ENCODE assay signal across 8 mouse cellular contexts in genomic region chr2:167690962-167691311, GRCm38 (mm10). TPM values are rescaled to one million over a fixed set of nuclear protein-coding genes. Genes with fewer than 3 reads are reported as not detected.
A peak's percentile ranks its signal among the peaks of the same experiment; 100 is the strongest.
DNase-seq lines count a peak whose midpoint lies in the region; ATAC-seq and TF ChIP-seq lines count a peak whose summit lies in the region.

No protein-coding gene starts in this region.

- peaks cover 21% of the 10 kb centered on the region for H3K4me1 ChIP-seq in hindbrain, embryonic 13.5 days (replicated peaks)
- H3K4me1 ChIP-seq in hindbrain, embryonic 12.5 days: peaks cover 17% of the 10 kb centered on the region
- H3K4me1 ChIP-seq in ES-E14 (ENCODE audit: control insufficient read depth in 2 of 2, insufficient read depth in 2 of 2, low read length in 2 of 2, poor library complexity in 1 of 2): peaks cover 0 to 11% of the 10 kb centered on the region in 2 experiments; a peak in 1 of 4 replicates

- 87% methylated on average over 12 of the region's 12 CpGs for WGBS in hindbrain, embryonic 13.5 days
- 90% methylated on average over 12 of the region's 12 CpGs for WGBS in hindbrain, embryonic 12.5 days

- H3K9me3 ChIP-seq in hindbrain, embryonic 13.5 days: 0 out of 2 replicates have a peak, but pooled peaks cover 8% of the 10 kb centered on the region
- peaks cover 8% of the 10 kb centered on the region; the same call in 1 of the 2 replicates for H3K9me3 ChIP-seq in hindbrain, embryonic 12.5 days (replicated peaks)
- H3K9me3 ChIP-seq in ES-E14 (ENCODE audit: control insufficient read depth, insufficient read depth, low read depth, low read length): 0 out of 2 replicates have a peak, but pooled peaks cover 1% of the 10 kb centered on the region

- H3K4me2 ChIP-seq in hindbrain, embryonic 13.5 days: no peak overlapping the region
- H3K4me2 ChIP-seq in hindbrain, embryonic 12.5 days (replicated peaks): no peak overlapping the region; the same call in 1 of the 2 replicates

- no peak overlapping the region for H3K9ac ChIP-seq in hindbrain, embryonic 13.5 days
- H3K9ac ChIP-seq in hindbrain, embryonic 12.5 days: no peak overlapping the region
- H3K9ac ChIP-seq in ES-E14 (ENCODE audit: insufficient read depth, low read depth, low read length, poor library complexity, severe bottlenecking): peak overlapping the region; percentile 3; the same call in 1 of the 2 replicates

- peaks cover 74% of the 10 kb centered on the region for H3K27me3 ChIP-seq in hindbrain, embryonic 13.5 days
- peaks cover 70% of the 10 kb centered on the region for H3K27me3 ChIP-seq in hindbrain, embryonic 12.5 days

- in situ Hi-C loops in ES-E14 (cut with MboI; ENCODE audit: low sequenced_read_pairs in 2 of 2, unreplicated experiment in 2 of 2): no loop called here

- no peak for ATAC-seq in hindbrain, embryonic 13.5 days (ENCODE audit: low FRiP score)
- ATAC-seq in hindbrain, embryonic 12.5 days (ENCODE audit: low FRiP score): no peak

- no peak for DNase-seq in ES-E14 (ENCODE audit: low read depth, low spot score)
- DNase-seq in gastrocnemius, postnatal 10 days: peak; percentile 51
- DNase-seq in layer of hippocampus, postnatal 36 days: peak; percentile 59 to 63
- peak; percentile 90 for DNase-seq in skeletal muscle tissue, adult 2 months (ENCODE audit: low read depth, low spot score)
- no peak for DNase-seq in c-Kit-positive CD71-positive TER-119-positive erythroid progenitor cells, embryonic 14.5 days (ENCODE audit: low spot score)
- no peak for DNase-seq in thymus, postnatal 4 days

- no peaks in the 10 kb centered on the region for H3K36me3 ChIP-seq in hindbrain, embryonic 13.5 days
- no peaks in the 10 kb centered on the region for H3K36me3 ChIP-seq in hindbrain, embryonic 12.5 days
- no peaks in the 10 kb centered on the region; the same call in 1 of the 2 replicates for H3K36me3 ChIP-seq in ES-E14 (ENCODE audit: control insufficient read depth, insufficient read depth, low read length, poor library complexity, severe bottlenecking)

- 0 out of 2 replicates have a peak overlapping the region, but pooled peaks have one; percentile 5 for H3K4me3 ChIP-seq in hindbrain, embryonic 13.5 days
- H3K4me3 ChIP-seq in hindbrain, embryonic 12.5 days: no peak overlapping the region
- peak overlapping the region; percentile 24 to 47; a peak in 3 of 4 replicates for H3K4me3 ChIP-seq in ES-E14 (ENCODE audit: insufficient read depth in 1 of 2, low read depth in 1 of 2, low read length in 2 of 2, poor library complexity in 1 of 2, severe bottlenecking in 1 of 2)

- no peak overlapping the region for H3K27ac ChIP-seq in hindbrain, embryonic 13.5 days
- no peak overlapping the region for H3K27ac ChIP-seq in hindbrain, embryonic 12.5 days
- H3K27ac ChIP-seq in ES-E14 (ENCODE audit: insufficient read depth, low read depth, low read length, poor library complexity, severe bottlenecking): no peak overlapping the region

TF ChIP-seq in ES-E14, 5 proteins besides CTCF, POLR2A, EP300 and RAD21:
- TF ChIP-seq ZNF384 (IDR thresholded peaks at IDR 0.05; ENCODE audit: low read depth, low read length) (no peak), CHD2 (IDR thresholded peaks at IDR 0.05; ENCODE audit: low read depth, low read length) (no peak), HCFC1 (IDR thresholded peaks at IDR 0.05; ENCODE audit: borderline replicate concordance, insufficient read depth, low read length) (no peak), ZC3H11A (IDR thresholded peaks at IDR 0.05; ENCODE audit: borderline replicate concordance, low read depth, low read length) (no peak), MAFK (IDR thresholded peaks at IDR 0.05; ENCODE audit: insufficient read depth, low read depth, low read length) (no peak)
TF ChIP-seq in ES-E14: peak in this region for 0.

RNA-seq across cellular contexts. Expression of gene Tmem189, which starts 1.3 kb away (rescaled TPM):
- polyA plus RNA-seq in hindbrain, embryonic 13.5 days (2015; fragmentation: Nextera tagmentation; extraction: Ambion mirVana): 30.8 and 33.5 TPM in 2 replicates
- 39.0 and 43.9 TPM in 2 replicates for polyA plus RNA-seq in hindbrain, embryonic 12.5 days (2016; fragmentation: Nextera tagmentation; extraction: Ambion mirVana)
- 43.7 and 54.9 TPM in 2 replicates for total RNA-seq in ES-E14 (2012; rRNA removed)
- total RNA-seq in gastrocnemius, postnatal 10 days (2021): 10 to 100 TPM; 20.4 to 22.6 TPM
- total RNA-seq in layer of hippocampus, postnatal 36 days (2021): 10 to 100 TPM; 46.2 to 51.6 TPM

RNA-seq across cellular contexts. Expression of gene Cebpb, which starts 2.2 kb away (rescaled TPM):
- 0.60 and 0.88 TPM in 2 replicates for polyA plus RNA-seq in hindbrain, embryonic 13.5 days (2015; fragmentation: Nextera tagmentation; extraction: Ambion mirVana)
- polyA plus RNA-seq in hindbrain, embryonic 12.5 days (2016; fragmentation: Nextera tagmentation; extraction: Ambion mirVana): 4.1 and 4.5 TPM in 2 replicates
- 9.1 and 11.2 TPM in 2 replicates for total RNA-seq in ES-E14 (2012; rRNA removed)
- total RNA-seq in gastrocnemius, postnatal 10 days (2021): 10 to 100 TPM; 28.0 to 64.3 TPM
- 10 to 100 TPM; 32.6 to 34.3 TPM for total RNA-seq in layer of hippocampus, postnatal 36 days (2021)

RNA-seq across cellular contexts. Expression of gene Gm20431, which starts 29.6 kb away (rescaled TPM):
- polyA plus RNA-seq in hindbrain, embryonic 13.5 days (2015; fragmentation: Nextera tagmentation; extraction: Ambion mirVana): 10.0 and 11.0 TPM in 2 replicates
- polyA plus RNA-seq in hindbrain, embryonic 12.5 days (2016; fragmentation: Nextera tagmentation; extraction: Ambion mirVana): 16.9 and 18.8 TPM in 2 replicates
- 21.9 and 37.4 TPM in 2 replicates for total RNA-seq in ES-E14 (2012; rRNA removed)
- 10 to 100 TPM; 10.6 to 15.8 TPM for total RNA-seq in gastrocnemius, postnatal 10 days (2021)
- total RNA-seq in layer of hippocampus, postnatal 36 days (2021): 10 to 100 TPM; 39.4 to 47.0 TPM

RNA-seq across cellular contexts. Expression of gene Ube2v1, which starts 59.0 kb away (rescaled TPM):
- polyA plus RNA-seq in hindbrain, embryonic 13.5 days (2015; fragmentation: Nextera tagmentation; extraction: Ambion mirVana): 310 and 311 TPM in 2 replicates
- polyA plus RNA-seq in hindbrain, embryonic 12.5 days (2016; fragmentation: Nextera tagmentation; extraction: Ambion mirVana): 290 and 291 TPM in 2 replicates
- total RNA-seq in ES-E14 (2012; rRNA removed): 68.2 and 115 TPM in 2 replicates
- 100 to 1,000 TPM; 179 to 199 TPM for total RNA-seq in gastrocnemius, postnatal 10 days (2021)
- total RNA-seq in layer of hippocampus, postnatal 36 days (2021): 100 to 1,000 TPM; 208 to 231 TPM

Comparison
In these comparisons a context has a peak if more than half of its experiments do, and no peak if none do; other contexts are left out.
1. DNase-seq: peak in gastrocnemius, postnatal 10 days (single experiment), layer of hippocampus, postnatal 36 days (2 of 2) and skeletal muscle tissue, adult 2 months (single experiment); none in ES-E14 (single experiment), c-Kit-positive CD71-positive TER-119-positive erythroid progenitor cells, embryonic 14.5 days (single experiment) and thymus, postnatal 4 days (single experiment).